Mouse (Mus musculus) embryonic facial prominence, embryonic 10.5 days (tissue): Measurements from ENCODE around the gene Hao1. TPM values are rescaled to one million over a fixed set of nuclear protein-coding genes. Genes with fewer than 3 reads are reported as not detected.

Experiments used
- DNase-seq: peaks from one replicate; pipeline ENCODE4 v3.0.0-alpha.2; 2017; ENCODE audit warnings: low spot score
- H3K27ac ChIP-seq: fragments of 300-500 bp; sonication (generic); replicated peaks from 2 replicates; pipeline ENCODE4 v1.5.1; 2016; ENCODE audit warnings: mild to moderate bottlenecking
- H3K27me3 ChIP-seq: fragments of 300-500 bp; sonication (generic); replicated peaks from 2 replicates; pipeline ENCODE4 v1.6.1; 2016; ENCODE audit warnings: low read depth, mild to moderate bottlenecking; ENCODE audit not compliant: poor library complexity, severe bottlenecking
- H3K36me3 ChIP-seq: fragments of 300-500 bp; sonication (generic); replicated peaks from 2 replicates; pipeline ENCODE4 v1.6.1; 2016; ENCODE audit warnings: mild to moderate bottlenecking, moderate library complexity
- H3K4me1 ChIP-seq: fragments of 300-500 bp; sonication (generic); 2 replicates; pipeline ENCODE4 v1.6.1; 2016
- H3K4me3 ChIP-seq: fragments of 300-500 bp; sonication (generic); 2 replicates; pipeline ENCODE4 v1.5.1; 2016; ENCODE audit warnings: mild to moderate bottlenecking, moderate library complexity
- H3K9me3 ChIP-seq: fragments of 300-500 bp; sonication (generic); 2 replicates; pipeline ENCODE4 v1.6.1; 2016; ENCODE audit warnings: mild to moderate bottlenecking
- WGBS: fragments of 180-500 bp; shearing (Covaris S2); methylation state at CpG from one replicate; pipeline ENCODE4 v1.1.7; 2016; 5-methylcytosine and 5-hydroxymethylcytosine counted together
- polyA plus RNA-seq: library from polyadenylated mRNA; unstranded; fragments of >200 nt; fragmentation: Nextera tagmentation; extraction: Ambion mirVana; gene quantifications from 2 replicates; pipeline ENCODE4 v1.2.1, GENCODE M21; 2016

Hao1 gene
- polyA plus RNA-seq, 1 experiment from 2014 or later: not detected

GRCm38 (mm10) chr2:134527419-134528114 is 26.6 kb downstream of the Hao1 start:
- peak overlapping the region; percentile 26; the same call in 1 of the 2 replicates for H3K4me3 ChIP-seq
- WGBS: 62% methylated on average over 11 of the region's 11 CpGs
- DNase-seq: peak; percentile 35

GRCm38 (mm10) chr2:134518042-134518441 is 36.1 kb downstream of the Hao1 start:
- Histone ChIP-seq H3K27me3 (no peaks in the 10 kb centered on the region), H3K36me3 (no peaks in the 10 kb centered on the region), H3K4me3 (no peak overlapping the region), H3K9me3 (no peaks in the 10 kb centered on the region), H3K27ac (no peak overlapping the region), H3K4me1 (no peaks in the 10 kb centered on the region)
- DNase-seq: no peak

More at GRCm38 (mm10) chr2:134527419-134528114, 26.6 kb downstream of the Hao1 start:
- H3K27me3 ChIP-seq: no peaks in the 10 kb centered on the region
- H3K9me3 ChIP-seq: no peaks in the 10 kb centered on the region
- H3K36me3 ChIP-seq: no peaks in the 10 kb centered on the region
- peak overlapping the region; percentile 61 for H3K27ac ChIP-seq
- peaks cover 10% of the 10 kb centered on the region for H3K4me1 ChIP-seq

- 84% methylated on average over 3 of the region's 3 CpGs for WGBS
- Histone ChIP-seq H3K27ac (no peak overlapping the region), H3K36me3 (no peaks in the 10 kb centered on the region), H3K4me1 (no peaks in the 10 kb centered on the region), H3K27me3 (no peaks in the 10 kb centered on the region), H3K9me3 (no peaks in the 10 kb centered on the region), H3K4me3 (no peak overlapping the region)
- no peak for DNase-seq
These were observed 54.4 kb downstream of the Hao1 start for GRCm38 (mm10) chr2:134499777-134500176.

DNA sequence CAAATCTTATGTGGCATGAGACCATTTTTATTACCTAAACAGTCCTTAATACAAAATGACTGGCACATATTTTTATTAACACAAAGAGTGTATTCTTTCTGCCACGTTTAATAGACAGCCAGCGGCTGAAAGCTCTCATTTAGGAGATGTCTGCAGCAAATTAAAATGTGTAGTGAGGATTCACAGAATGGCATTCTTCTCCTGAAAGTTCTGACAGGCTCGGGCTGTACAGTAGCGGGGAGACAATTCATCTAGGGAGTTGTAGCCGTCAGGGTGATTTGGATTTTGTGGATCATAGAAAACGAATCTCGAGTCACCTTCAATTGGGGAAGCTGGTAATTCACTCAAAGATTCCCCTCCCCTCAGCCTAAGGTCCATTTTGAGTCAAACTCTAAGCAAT is 55.7 kb downstream of the Hao1 start:
- Histone ChIP-seq H3K4me1 (no peaks in the 10 kb centered on the region), H3K9me3 (no peaks in the 10 kb centered on the region), H3K36me3 (no peaks in the 10 kb centered on the region), H3K27ac (no peak overlapping the region), H3K27me3 (no peaks in the 10 kb centered on the region), H3K4me3 (no peak overlapping the region)
- no peak for DNase-seq
- WGBS: 74% methylated on average over 7 of the region's 7 CpGs

- Histone ChIP-seq H3K9me3 (no peaks in the 10 kb centered on the region), H3K27me3 (no peaks in the 10 kb centered on the region), H3K27ac (no peak overlapping the region), H3K4me1 (peaks cover 9% of the 10 kb centered on the region), H3K36me3 (no peaks in the 10 kb centered on the region), H3K4me3 (no peak overlapping the region)
- DNase-seq: no peak
- WGBS: 87% methylated on average over 6 of the region's 6 CpGs
These were observed 65.5 kb downstream of the Hao1 start for GRCm38 (mm10) chr2:134488671-134489070.

- 53% methylated on average over 11 of the region's 11 CpGs for WGBS
- no peak overlapping the region for H3K4me3 ChIP-seq
- DNase-seq: peak; percentile 17
- no peaks in the 10 kb centered on the region for H3K27me3 ChIP-seq
- no peaks in the 10 kb centered on the region for H3K36me3 ChIP-seq
- H3K4me1 ChIP-seq: peaks cover 9% of the 10 kb centered on the region
- H3K27ac ChIP-seq: no peak overlapping the region
- H3K9me3 ChIP-seq: no peaks in the 10 kb centered on the region
These were observed 67.9 kb downstream of the Hao1 start for GRCm38 (mm10) chr2:134486055-134486834.

GRCm38 (mm10) chr2:134482683-134483082 is 71.5 kb downstream of the Hao1 start:
- Histone ChIP-seq H3K27ac (no peak overlapping the region), H3K9me3 (no peaks in the 10 kb centered on the region), H3K36me3 (no peaks in the 10 kb centered on the region), H3K4me1 (peaks cover 9% of the 10 kb centered on the region), H3K4me3 (no peak overlapping the region), H3K27me3 (no peaks in the 10 kb centered on the region)
- peak; percentile 32 for DNase-seq
- 33% methylated on average over 4 of the region's 4 CpGs for WGBS

- H3K27ac ChIP-seq: no peak overlapping the region
- 21% methylated on average over 8 of the region's 8 CpGs for WGBS
- DNase-seq: peak; percentile 68
- H3K27me3 ChIP-seq: no peaks in the 10 kb centered on the region
- no peaks in the 10 kb centered on the region for H3K36me3 ChIP-seq
- no peaks in the 10 kb centered on the region for H3K9me3 ChIP-seq
- no peak overlapping the region for H3K4me3 ChIP-seq
- peaks cover 9% of the 10 kb centered on the region for H3K4me1 ChIP-seq
These were observed 72.4 kb downstream of the Hao1 start for GRCm38 (mm10) chr2:134481759-134482158.

- peaks cover 3% of the 10 kb centered on the region for H3K4me1 ChIP-seq
- H3K9me3 ChIP-seq: no peaks in the 10 kb centered on the region
- no peak for DNase-seq
- H3K27me3 ChIP-seq: no peaks in the 10 kb centered on the region
- no peak overlapping the region for H3K4me3 ChIP-seq
- WGBS: 91% methylated on average over 6 of the region's 6 CpGs
- H3K27ac ChIP-seq: no peak overlapping the region
- H3K36me3 ChIP-seq: no peaks in the 10 kb centered on the region
These were observed 73.0 kb downstream of the Hao1 start for GRCm38 (mm10) chr2:134481174-134481573.

GRCm38 (mm10) chr2:134465132-134465531 is 89.0 kb downstream of the Hao1 start:
- no peak overlapping the region for H3K27ac ChIP-seq
- no peaks in the 10 kb centered on the region for H3K9me3 ChIP-seq
- H3K36me3 ChIP-seq: no peaks in the 10 kb centered on the region
- no peak overlapping the region for H3K4me3 ChIP-seq
- H3K4me1 ChIP-seq: no peaks in the 10 kb centered on the region
- no peaks in the 10 kb centered on the region for H3K27me3 ChIP-seq
- no peak for DNase-seq
- WGBS: 90% methylated on average over 2 of the region's 2 CpGs

GRCm38 (mm10) chr2:134462321-134462720 is 91.8 kb downstream of the Hao1 start:
- no peaks in the 10 kb centered on the region for H3K36me3 ChIP-seq
- 86% methylated on average over 6 of the region's 6 CpGs for WGBS
- H3K9me3 ChIP-seq: no peaks in the 10 kb centered on the region
- no peaks in the 10 kb centered on the region for H3K27me3 ChIP-seq
- H3K4me1 ChIP-seq: no peaks in the 10 kb centered on the region
- DNase-seq: no peak
- no peak overlapping the region for H3K27ac ChIP-seq
- no peak overlapping the region for H3K4me3 ChIP-seq

DNA sequence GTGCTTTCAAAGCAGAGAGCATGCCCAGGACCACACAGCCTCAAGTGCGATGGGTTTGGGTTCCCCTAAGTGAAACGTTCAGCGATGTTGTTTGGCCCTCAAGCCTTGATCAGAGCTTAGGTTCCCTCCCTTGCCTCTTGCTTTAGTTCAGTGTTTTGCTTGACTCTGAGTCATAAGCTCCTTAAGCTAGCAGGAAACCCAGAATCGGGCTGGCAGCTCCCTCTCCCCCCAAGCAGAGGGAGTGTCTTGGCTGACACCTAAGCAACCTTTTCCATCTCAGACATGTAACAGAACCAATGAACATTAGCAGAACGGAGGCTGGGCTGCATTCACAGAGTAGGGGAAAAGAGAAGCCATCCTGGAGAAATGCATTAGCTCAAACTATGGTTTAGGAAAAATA is 93.3 kb downstream of the Hao1 start:
- no peaks in the 10 kb centered on the region for H3K27me3 ChIP-seq
- no peak overlapping the region for H3K27ac ChIP-seq
- no peaks in the 10 kb centered on the region for H3K36me3 ChIP-seq
- no peaks in the 10 kb centered on the region for H3K9me3 ChIP-seq
- WGBS: 74% methylated on average over 5 of the region's 5 CpGs
- no peak for DNase-seq
- peaks cover 6% of the 10 kb centered on the region for H3K4me1 ChIP-seq
- no peak overlapping the region for H3K4me3 ChIP-seq

GRCm38 (mm10) chr2:134456065-134456505 is 98.1 kb downstream of the Hao1 start:
- Histone ChIP-seq H3K36me3 (no peaks in the 10 kb centered on the region), H3K4me1 (peaks cover 6% of the 10 kb centered on the region), H3K4me3 (no peak overlapping the region), H3K9me3 (no peaks in the 10 kb centered on the region), H3K27me3 (no peaks in the 10 kb centered on the region), H3K27ac (no peak overlapping the region)
- DNase-seq: no peak
- 15% methylated on average over 7 of the region's 7 CpGs for WGBS
